Mouse (Mus musculus): ENCODE measurements around the gene Ptprt. TPM values are rescaled to one million over a fixed set of nuclear protein-coding genes. Genes with fewer than 3 reads are reported as not detected.

Ptprt gene
- polyA plus RNA-seq, 1 experiment from 2014 or later, result 0.87 TPM

DNA sequence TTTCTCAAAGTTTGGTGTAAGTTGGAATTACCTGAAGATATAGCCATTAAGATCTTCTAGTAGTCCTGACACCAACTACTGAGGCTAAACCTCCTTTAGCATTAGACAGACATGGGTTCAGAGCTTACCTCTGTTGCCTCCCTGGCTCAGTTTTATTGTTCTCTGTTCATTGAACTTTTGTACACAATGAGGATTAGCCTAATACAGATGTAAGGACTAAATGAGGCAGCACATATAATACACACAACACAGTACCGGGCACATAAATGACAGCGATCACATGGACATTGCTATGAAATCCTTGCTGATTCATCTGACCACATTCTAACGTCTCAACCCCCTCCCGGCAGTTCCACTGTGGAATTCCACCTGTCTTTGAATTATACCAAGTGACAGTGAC, 1003.9 kb downstream of the Ptprt start:
- Histone ChIP-seq H3K4me3 (no peak overlapping the region), H3K27ac (no peak overlapping the region), H3K4me1 (no peaks in the 10 kb centered on the region), H3K27me3 (ENCODE audit: poor library complexity, severe bottlenecking) (no peaks in the 10 kb centered on the region), H3K36me3 (replicated peaks) (no peaks in the 10 kb centered on the region), H3K9me3 (no peaks in the 10 kb centered on the region)
- DNase-seq (ENCODE audit: extremely low spot score, low spot score), result no peak
- 87% methylated on average over 4 of the region's 4 CpGs for WGBS

DNA sequence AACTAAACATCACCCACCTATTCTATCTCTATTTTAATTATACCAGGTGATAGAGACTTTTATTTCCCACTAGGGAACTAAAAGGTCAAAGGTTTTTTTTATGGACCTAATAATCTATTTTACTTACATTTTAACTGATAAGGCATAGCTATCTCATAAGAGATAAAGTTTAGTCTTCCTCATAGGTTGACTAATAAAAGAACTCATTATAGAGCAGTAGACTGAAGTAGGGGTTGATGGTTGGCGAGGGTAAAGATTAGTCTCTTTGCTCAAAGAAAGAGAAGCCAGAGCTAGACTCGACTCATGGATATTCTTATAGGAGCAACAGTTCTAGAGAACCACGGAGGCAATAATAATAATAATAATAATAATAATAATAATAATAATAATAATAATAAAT, 1004.3 kb downstream of the Ptprt start:
- no peaks in the 10 kb centered on the region for H3K36me3 ChIP-seq (replicated peaks)
- no peaks in the 10 kb centered on the region for H3K9me3 ChIP-seq
- no peak overlapping the region for H3K27ac ChIP-seq
- H3K4me3 ChIP-seq, result no peak overlapping the region
- no peak for DNase-seq (ENCODE audit: extremely low spot score, low spot score)
- H3K4me1 ChIP-seq, result no peaks in the 10 kb centered on the region
- no peaks in the 10 kb centered on the region for H3K27me3 ChIP-seq (ENCODE audit: poor library complexity, severe bottlenecking)
- 87% methylated on average over 3 of the region's 3 CpGs for WGBS

DNA sequence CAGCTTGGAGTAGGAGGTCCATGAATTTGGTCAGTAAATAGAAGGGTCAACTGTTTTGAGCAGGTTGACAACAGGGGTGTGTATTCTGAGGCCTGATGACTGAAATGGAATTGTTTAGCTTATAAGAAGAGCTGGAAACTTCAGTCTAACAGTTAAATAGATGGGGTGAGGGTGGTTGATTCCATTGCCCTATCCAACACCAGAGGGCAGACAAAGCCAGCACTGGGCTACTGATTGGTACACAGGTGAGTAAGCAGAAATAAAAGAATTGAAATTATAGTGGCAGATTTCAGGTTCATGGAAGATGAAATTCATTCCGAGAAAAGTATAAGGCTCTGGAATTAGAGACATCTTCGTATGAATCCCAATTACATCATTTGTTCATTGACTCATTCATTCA, 1020.1 kb downstream of the Ptprt start:
- Histone ChIP-seq H3K4me1 (peaks cover 5% of the 10 kb centered on the region; the same call in 1 of the 2 replicates), H3K4me3 (no peak overlapping the region), H3K27me3 (ENCODE audit: poor library complexity, severe bottlenecking) (no peaks in the 10 kb centered on the region), H3K9me3 (no peaks in the 10 kb centered on the region), H3K27ac (no peak overlapping the region), H3K36me3 (replicated peaks) (no peaks in the 10 kb centered on the region)
- WGBS, result 85% methylated on average over 2 of the region's 2 CpGs
- no peak for DNase-seq (ENCODE audit: extremely low spot score, low spot score)

DNA sequence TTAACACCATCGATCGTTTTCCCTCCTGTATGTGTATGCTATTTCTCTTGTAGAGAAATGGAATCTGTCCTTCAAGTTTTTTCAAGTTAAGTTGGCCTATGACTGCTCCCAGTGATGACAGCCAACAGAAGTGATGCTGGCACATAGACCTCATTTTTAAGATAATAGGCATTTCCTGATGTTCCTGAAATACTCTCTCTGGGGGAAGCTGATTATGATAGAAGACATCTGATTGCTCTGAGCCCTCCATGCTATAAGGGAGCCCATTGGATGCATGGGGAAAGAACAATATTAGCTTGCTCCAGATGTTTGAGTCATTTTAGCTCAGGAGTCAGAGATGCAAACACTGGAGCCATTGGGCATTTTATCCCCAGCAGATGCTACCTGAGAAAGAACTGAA, 1026.9 kb downstream of the Ptprt start:
- Histone ChIP-seq H3K36me3 (replicated peaks) (no peaks in the 10 kb centered on the region), H3K27ac (no peak overlapping the region), H3K27me3 (ENCODE audit: poor library complexity, severe bottlenecking) (no peaks in the 10 kb centered on the region), H3K9me3 (no peaks in the 10 kb centered on the region), H3K4me3 (no peak overlapping the region), H3K4me1 (no peaks in the 10 kb centered on the region)
- whole genome bisulfite sequencing, result 88% methylated on average over 2 of the region's 2 CpGs
- no peak for DNase-seq (ENCODE audit: extremely low spot score, low spot score)

DNA sequence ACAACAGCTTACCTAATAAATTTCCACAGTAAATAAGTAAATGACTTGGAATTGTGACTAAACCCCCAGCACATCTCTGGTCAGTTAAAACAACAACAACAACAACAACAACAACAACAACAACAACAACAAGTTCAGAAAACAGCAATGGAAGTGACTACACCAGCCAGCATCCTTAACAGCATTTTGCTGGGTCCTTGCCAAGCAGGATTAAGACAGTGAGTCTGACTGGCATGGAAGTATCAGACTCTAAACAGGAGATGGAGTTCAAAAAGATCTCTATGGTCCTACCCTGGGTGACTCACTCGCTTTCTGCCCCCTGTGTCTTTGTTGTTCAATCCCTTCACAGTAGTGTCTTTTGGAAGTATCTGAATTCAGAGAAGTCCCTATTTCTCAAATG, 1035.1 kb downstream of the Ptprt start:
- Histone ChIP-seq H3K4me1 (no peaks in the 10 kb centered on the region), H3K36me3 (replicated peaks) (no peaks in the 10 kb centered on the region), H3K27me3 (ENCODE audit: poor library complexity, severe bottlenecking) (no peaks in the 10 kb centered on the region), H3K9me3 (no peaks in the 10 kb centered on the region), H3K4me3 (no peak overlapping the region), H3K27ac (no peak overlapping the region)
- 80% methylated on average over 1 of the region's 1 CpGs for WGBS
- no peak for DNase-seq (ENCODE audit: extremely low spot score, low spot score)

DNA sequence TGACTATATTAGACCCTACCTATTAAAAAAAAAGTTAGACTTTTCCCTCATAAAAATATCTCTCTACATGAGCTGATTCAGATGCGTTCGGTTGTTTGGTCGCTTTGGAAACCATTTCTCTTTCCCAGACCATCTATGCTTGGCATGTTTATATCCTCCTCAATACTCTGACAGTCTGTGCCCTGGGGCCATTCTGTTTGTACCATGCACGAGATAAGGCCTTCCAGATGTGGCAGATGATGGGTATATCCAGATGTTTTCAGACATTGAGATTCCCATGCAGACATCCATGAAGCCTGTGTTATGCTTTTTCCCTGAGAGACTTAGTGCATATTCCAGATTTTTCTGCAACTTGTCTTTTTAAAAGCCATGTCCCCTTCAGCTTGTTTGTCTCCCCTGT, 1052.5 kb downstream of the Ptprt start:
- Histone ChIP-seq H3K9me3 (no peaks in the 10 kb centered on the region), H3K4me3 (no peak overlapping the region), H3K27me3 (ENCODE audit: poor library complexity, severe bottlenecking) (no peaks in the 10 kb centered on the region), H3K4me1 (no peaks in the 10 kb centered on the region), H3K27ac (no peak overlapping the region), H3K36me3 (replicated peaks) (no peaks in the 10 kb centered on the region)
- WGBS, result 85% methylated on average over 4 of the region's 4 CpGs
- no peak for DNase-seq (ENCODE audit: extremely low spot score, low spot score)

DNA sequence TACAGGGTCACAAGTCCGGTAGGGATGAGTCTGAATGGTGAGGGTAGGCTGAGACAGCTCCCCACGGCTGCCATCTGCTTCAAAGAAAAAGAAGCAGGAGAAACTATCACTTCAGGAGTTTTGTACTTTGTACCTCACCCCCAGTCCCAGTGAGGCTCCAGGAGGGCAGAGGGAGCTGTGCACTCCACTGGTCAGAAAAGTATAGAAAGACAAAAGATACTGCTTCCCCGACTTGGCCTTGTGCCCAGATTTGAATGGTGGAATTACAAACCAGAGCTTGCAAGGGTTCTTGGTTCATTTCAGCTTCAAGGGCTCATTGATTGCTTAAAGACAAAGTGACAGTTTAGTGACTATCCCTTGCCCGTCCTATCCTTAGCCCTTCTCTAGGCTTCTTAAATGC, 1053.6 kb downstream of the Ptprt start:
- Histone ChIP-seq H3K27me3 (ENCODE audit: poor library complexity, severe bottlenecking) (no peaks in the 10 kb centered on the region), H3K4me1 (no peaks in the 10 kb centered on the region), H3K4me3 (no peak overlapping the region), H3K36me3 (replicated peaks) (no peaks in the 10 kb centered on the region), H3K9me3 (no peaks in the 10 kb centered on the region), H3K27ac (no peak overlapping the region)
- WGBS, result 87% methylated on average over 4 of the region's 4 CpGs
- DNase-seq (ENCODE audit: extremely low spot score, low spot score), result no peak

DNA sequence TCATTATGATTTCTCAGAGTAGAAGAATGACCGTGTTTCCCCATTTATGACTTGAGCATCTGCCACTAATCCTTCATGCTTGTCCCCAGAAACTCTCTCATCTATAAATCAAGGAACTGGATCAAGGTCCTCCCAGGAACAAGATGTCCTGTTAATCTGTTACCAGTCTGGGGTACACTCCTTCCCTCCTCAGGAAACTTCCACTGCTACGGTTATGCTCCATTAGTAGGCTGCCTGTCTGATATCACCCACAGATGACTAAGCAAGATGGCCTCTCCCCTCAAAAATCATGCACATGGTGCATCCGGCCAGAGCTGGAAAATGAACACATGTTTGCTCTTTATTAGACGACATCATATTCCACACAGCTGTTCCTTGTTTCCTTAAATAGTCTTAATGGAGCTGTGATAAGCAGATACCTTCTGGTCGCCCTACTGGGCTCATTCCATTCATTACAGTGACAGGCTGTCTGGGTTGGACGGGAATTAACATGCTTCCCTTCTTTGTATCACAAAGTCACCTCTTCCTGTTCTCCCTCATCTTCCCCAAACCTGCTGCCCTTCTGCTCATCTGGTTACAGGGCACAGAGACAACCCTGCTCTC, 1060.6 kb downstream of the Ptprt start:
- no peak for DNase-seq (ENCODE audit: extremely low spot score, low spot score)

DNA sequence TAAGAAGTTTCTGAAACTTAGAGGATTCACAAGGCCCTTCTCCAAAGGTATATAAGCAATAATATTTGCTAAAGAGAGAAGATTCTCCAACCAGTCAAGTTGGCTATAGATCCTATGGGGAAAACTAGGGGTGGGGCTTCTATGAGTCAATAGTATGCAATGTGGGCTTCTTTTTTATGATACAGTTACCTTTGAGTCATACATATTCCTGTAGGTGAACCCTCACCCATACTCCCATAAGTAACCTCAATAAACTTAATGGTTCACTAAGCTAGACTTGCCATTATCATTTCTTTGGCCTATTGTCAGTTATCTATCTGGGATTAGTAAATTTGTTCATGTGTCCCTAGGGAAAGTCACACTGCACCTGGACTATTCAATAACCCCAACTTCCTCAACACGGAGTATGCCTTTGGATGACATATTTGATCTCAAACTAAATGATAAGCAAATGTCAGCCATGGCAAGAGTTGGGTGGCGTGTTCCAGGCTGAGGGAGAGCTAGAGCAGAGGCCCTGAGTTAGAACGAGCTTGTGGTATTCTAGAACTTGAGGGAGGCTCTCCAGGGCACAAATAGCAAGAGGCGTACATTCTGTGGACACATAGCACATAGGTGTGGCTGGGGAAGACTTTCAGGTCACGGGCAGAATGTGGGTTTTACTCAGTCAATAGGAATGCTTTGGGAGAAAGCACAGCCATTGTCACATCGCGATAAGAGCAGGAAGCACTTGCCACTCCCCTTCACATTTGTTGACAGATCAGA, 1067.4 kb downstream of the Ptprt start:
- no peak overlapping the region for H3K4me3 ChIP-seq

More for the DNA sequence above, 1060.6 kb downstream of the Ptprt start:
- WGBS, result 87% methylated on average over 6 of the region's 6 CpGs
- Histone ChIP-seq H3K36me3 (replicated peaks) (no peaks in the 10 kb centered on the region), H3K9me3 (no peaks in the 10 kb centered on the region), H3K27ac (no peak overlapping the region), H3K4me1 (no peaks in the 10 kb centered on the region), H3K27me3 (ENCODE audit: poor library complexity, severe bottlenecking) (no peaks in the 10 kb centered on the region), H3K4me3 (no peak overlapping the region)

DNA sequence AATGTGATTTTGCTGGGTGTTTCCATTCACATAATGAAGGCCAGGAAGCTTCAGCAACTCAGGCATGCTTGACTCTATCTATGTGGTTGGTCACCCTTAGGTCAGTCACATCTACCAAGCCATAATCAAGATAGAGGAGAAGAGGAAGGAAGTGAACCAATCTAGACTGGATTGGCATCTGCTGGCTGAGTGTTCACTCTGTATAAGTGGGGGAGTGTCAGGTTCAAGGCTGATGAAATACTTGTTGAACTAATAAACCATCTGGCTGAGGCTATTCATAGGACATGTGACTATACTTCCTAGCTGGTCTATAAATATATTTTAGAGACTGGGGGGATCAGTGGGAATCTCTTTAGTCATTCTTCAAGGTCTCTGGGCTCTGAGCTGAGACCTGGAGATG, 1086.5 kb downstream of the Ptprt start:
- Histone ChIP-seq H3K36me3 (replicated peaks) (no peaks in the 10 kb centered on the region), H3K27ac (no peak overlapping the region), H3K27me3 (ENCODE audit: poor library complexity, severe bottlenecking) (no peaks in the 10 kb centered on the region), H3K4me3 (no peak overlapping the region), H3K4me1 (0 out of 2 replicates have a peak, but pooled peaks cover 3% of the 10 kb centered on the region), H3K9me3 (no peaks in the 10 kb centered on the region)
- DNase-seq (ENCODE audit: extremely low spot score, low spot score), result no peak

More for the DNA sequence above, 1067.4 kb downstream of the Ptprt start:
- H3K36me3 ChIP-seq (replicated peaks), result no peaks in the 10 kb centered on the region
- H3K9me3 ChIP-seq, result no peaks in the 10 kb centered on the region
- no peak overlapping the region for H3K27ac ChIP-seq
- peaks cover 7% of the 10 kb centered on the region; the same call in 1 of the 2 replicates for H3K4me1 ChIP-seq
- no peaks in the 10 kb centered on the region for H3K27me3 ChIP-seq (ENCODE audit: poor library complexity, severe bottlenecking)
- DNase-seq (ENCODE audit: extremely low spot score, low spot score), result no peak
- WGBS, result 87% methylated on average over 7 of the region's 7 CpGs

DNA sequence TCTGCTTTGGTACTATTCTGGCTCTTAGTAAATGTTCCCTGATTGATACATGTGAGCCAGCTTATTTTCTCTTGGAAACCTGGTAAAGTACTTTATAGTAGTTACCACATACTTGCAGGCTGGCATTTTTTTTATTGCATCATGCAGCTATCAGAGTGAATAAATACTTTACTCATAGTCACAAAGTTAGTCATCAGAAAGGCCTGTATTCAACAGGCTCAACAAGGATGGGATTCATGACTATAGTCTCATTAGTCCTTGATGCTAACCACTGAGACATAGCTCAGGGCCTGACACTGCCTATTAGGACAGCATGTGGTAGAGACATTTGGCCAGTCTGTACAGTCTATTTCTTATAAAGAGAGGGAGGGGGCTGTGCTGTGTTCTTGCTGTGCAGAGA, 1088.7 kb downstream of the Ptprt start:
- no peak for DNase-seq (ENCODE audit: extremely low spot score, low spot score)
- H3K4me3 ChIP-seq, result no peak overlapping the region
- H3K4me1 ChIP-seq, result 0 out of 2 replicates have a peak, but pooled peaks cover 3% of the 10 kb centered on the region
- H3K9me3 ChIP-seq, result no peaks in the 10 kb centered on the region
- no peaks in the 10 kb centered on the region for H3K36me3 ChIP-seq (replicated peaks)
- H3K27me3 ChIP-seq (ENCODE audit: poor library complexity, severe bottlenecking), result no peaks in the 10 kb centered on the region
- H3K27ac ChIP-seq, result no peak overlapping the region

DNA sequence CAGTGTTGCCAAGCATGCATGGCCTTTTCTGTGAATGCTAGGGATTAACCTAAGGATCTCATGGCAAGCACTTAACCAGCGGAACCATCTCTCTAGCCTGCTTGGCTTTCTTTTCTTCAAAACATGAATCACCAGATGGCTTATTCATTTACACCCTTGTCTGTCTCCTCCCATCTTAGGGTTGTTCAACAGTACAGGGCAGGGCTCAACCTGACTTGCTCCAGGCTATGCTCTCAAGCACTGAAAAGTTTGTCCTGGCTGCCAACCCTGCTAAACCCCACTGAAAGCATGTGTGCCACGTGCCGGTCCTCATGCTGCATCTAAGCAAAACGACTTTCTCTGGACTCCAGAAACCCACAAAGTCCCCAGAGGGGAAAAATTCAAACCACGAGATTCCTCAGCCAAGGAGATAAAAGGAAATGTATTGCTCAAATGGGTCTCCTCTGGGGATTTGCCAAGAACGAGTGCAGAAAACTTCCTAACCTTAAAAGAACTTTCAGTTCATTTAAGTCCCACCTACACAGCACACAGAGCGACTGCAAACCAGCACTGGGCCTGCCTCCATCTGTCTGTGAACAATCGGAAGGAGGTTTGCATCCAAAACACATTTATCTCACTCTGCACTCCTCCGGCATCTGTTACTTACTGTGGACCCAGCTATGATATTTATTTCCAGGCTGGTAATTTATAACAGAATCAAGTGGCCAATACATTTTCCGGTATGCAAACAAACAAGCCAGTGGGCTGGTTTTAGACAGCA, 1090.5 kb downstream of the Ptprt start:
- H3K4me1 ChIP-seq, result 0 out of 2 replicates have a peak, but pooled peaks cover 3% of the 10 kb centered on the region
- H3K27me3 ChIP-seq (ENCODE audit: poor library complexity, severe bottlenecking), result no peaks in the 10 kb centered on the region
- no peak overlapping the region for H3K27ac ChIP-seq
- no peak overlapping the region for H3K4me3 ChIP-seq
- H3K9me3 ChIP-seq, result no peaks in the 10 kb centered on the region
- 84% methylated on average over 10 of the region's 10 CpGs for WGBS
- no peak for DNase-seq (ENCODE audit: extremely low spot score, low spot score)
- no peaks in the 10 kb centered on the region for H3K36me3 ChIP-seq (replicated peaks)

DNA sequence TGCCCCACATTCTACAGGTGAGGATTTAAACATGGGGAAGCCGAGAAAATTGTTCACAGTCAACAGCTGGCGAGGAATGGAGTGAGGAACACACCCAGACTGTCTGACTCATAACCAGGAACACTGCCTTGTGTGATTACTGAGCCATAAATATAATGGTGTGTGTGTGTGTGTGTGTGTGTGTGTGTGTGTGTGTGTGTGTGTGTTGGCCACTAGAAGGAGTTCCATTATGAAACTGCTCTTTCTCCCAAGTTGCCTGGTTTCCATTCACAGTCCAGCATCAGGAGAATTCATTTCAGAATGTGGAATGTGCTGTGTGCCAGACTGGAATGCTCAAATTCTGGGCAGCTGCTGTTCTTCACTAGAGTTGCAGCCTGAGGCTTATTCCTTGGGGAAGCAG, 1099.4 kb downstream of the Ptprt start:
- Histone ChIP-seq H3K4me3 (no peak overlapping the region), H3K27ac (no peak overlapping the region), H3K4me1 (no peaks in the 10 kb centered on the region), H3K9me3 (no peaks in the 10 kb centered on the region), H3K27me3 (ENCODE audit: poor library complexity, severe bottlenecking) (no peaks in the 10 kb centered on the region), H3K36me3 (replicated peaks) (no peaks in the 10 kb centered on the region)
- WGBS, result 87% methylated on average over 2 of the region's 2 CpGs
- no peak for DNase-seq (ENCODE audit: extremely low spot score, low spot score)
